Mouse (Mus musculus) thymus, adult 2 months (tissue): ENCODE measurements at regions not wholly inside any gene's neighbourhood (a gene's known extent, or its start where the extent isn't known, plus 50 kb on each side); places are given as distances from the start of the nearest gene placed in this dataset.

Experiments used
- DNase-seq: peaks from one replicate; pipeline ENCODE4 v3.0.0; 2021
- H3K27ac ChIP-seq: fragments of 200-500 bp; 2 replicates; pipeline ENCODE4 v1.5.1; 2012; ENCODE audit warnings: low read length, control low read depth; ENCODE audit not compliant: control insufficient read depth, insufficient read depth
- H3K27me3 ChIP-seq: fragments of 200-500 bp; 2 replicates; pipeline ENCODE4 v1.6.1; 2012; ENCODE audit warnings: mild to moderate bottlenecking, low read length, moderate library complexity, mixed read lengths; ENCODE audit not compliant: control insufficient read depth, insufficient read depth
- H3K36me3 ChIP-seq: fragments of 200-500 bp; 2 replicates; pipeline ENCODE4 v1.6.1; 2012; ENCODE audit warnings: mild to moderate bottlenecking, low read length, moderate library complexity; ENCODE audit not compliant: control insufficient read depth, insufficient read depth
- H3K4me1 ChIP-seq: fragments of 200-500 bp; replicated peaks from 2 replicates; pipeline ENCODE4 v1.6.1; 2012; ENCODE audit warnings: low read length; ENCODE audit not compliant: control insufficient read depth, insufficient read depth
- H3K4me3 ChIP-seq: fragments of 200-500 bp; 2 replicates; pipeline ENCODE4 v1.5.1; 2012; ENCODE audit warnings: mild to moderate bottlenecking, low read length, control low read depth, moderate library complexity; ENCODE audit not compliant: control insufficient read depth, insufficient read depth
- CTCF ChIP-seq: fragments of 200-500 bp; IDR thresholded peaks from 2 replicates; pipeline ENCODE4 v1.5.1; 2012; ENCODE audit warnings: mild to moderate bottlenecking, control low read depth, low read length, moderate library complexity, borderline replicate concordance; ENCODE audit not compliant: control insufficient read depth, poor library complexity, insufficient read depth; ENCODE audit errors: extremely low read depth
- POLR2A ChIP-seq: fragments of 200-500 bp; IDR thresholded peaks from 2 replicates; pipeline ENCODE4 v1.6.1; 2012; ENCODE audit warnings: mild to moderate bottlenecking, low read length, control low read depth, moderate library complexity; ENCODE audit not compliant: control insufficient read depth, poor library complexity, insufficient read depth; ENCODE audit errors: extremely low read depth
- WGBS: fragments of 180-500 bp; shearing (Covaris S2); methylation state at CpG from one replicate; pipeline ENCODE4 v1.1.7; 2018; 5-methylcytosine and 5-hydroxymethylcytosine counted together

DNA sequence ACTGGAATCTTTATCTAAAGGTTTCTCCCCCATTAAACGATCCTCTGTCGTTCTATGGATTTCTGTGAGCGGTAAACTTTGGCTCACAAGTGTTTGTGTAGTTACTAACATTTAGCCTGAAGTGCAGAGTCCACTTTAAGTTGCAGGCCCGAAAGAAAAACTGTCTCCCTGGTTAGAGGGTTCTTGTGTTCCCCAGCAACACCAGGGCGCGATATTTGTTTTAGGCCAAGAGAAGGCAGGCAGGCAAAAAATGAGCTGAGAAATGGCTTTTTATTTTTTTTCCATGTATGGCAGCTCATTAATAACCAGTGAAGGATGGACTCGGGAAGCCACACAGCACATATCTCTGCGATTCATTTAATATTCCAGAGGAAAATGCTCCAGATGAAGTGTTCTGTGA, 357.4 kb upstream of the Nfe2l3 start:
- H3K36me3 ChIP-seq: no peaks in the 10 kb centered on the region
- no peak overlapping the region for H3K27ac ChIP-seq
- DNase-seq: no peak
- no peaks in the 10 kb centered on the region for H3K27me3 ChIP-seq
- WGBS: 95% methylated on average over 8 of the region's 8 CpGs
- no peak overlapping the region for H3K4me3 ChIP-seq
- TF ChIP-seq CTCF (no peak), POLR2A (no peak)
- no peaks in the 10 kb centered on the region for H3K4me1 ChIP-seq

DNA sequence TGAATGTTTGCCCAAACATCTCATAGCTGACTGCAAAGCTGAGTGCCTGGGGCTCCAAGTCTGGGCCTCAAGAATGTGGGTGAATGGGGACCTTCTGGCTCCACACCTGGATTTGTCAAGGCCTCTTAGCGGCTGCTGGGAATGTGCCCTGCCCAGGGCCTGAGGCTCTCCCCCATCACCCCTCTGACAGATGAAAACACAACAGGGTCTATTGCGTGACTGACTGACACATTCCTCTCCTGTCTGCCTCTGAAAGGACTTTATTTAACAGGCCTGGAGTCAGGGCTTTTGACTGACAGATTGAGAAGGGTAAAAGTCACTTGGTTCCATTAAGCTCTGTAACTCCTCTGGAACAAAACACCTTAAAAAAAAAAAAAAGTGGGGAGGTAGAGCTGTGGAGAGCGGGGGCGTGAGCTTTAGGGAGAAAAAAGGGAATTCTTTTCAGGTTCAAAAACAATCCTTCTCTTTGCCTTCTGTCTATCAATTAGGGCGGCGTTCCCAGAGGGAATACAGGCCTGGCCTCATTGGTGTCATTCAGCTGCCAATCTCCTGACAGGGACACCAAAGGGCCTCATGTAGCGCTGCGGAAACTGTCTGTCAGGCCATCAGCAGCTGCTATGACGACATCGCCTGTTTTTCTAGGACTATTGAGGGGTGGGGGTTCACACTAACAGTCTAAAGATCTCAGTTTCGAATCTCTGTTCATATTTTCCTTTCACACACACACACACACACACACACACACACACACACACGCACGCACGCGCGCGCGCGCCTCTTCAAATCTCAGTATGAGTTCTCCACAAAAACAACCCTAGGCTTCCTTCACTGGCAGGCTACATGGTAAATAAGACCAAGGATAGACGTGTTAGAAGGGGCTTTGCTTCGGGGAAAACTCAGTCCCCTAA, 355.4 kb upstream of the Nfe2l3 start:
- H3K27ac ChIP-seq: no peak overlapping the region

DNA sequence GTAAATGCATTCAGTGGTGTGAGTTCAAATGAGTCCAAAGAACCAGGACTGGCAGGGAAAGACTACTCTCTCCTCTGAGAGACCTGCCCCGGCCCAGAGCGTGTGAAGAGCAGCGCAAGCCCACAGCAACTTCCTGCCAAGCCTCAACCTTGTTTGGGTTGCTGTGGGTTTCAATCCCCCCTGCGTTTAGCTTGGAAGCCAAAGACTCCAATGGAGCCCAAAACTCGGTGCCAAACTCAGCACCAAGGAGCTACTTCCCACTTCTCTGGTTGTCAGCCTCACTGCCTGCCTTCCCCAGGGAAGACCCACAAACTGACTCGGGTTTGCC, 354.7 kb upstream of the Nfe2l3 start:
- H3K36me3 ChIP-seq: no peaks in the 10 kb centered on the region
- DNase-seq: no peak
- no peaks in the 10 kb centered on the region for H3K4me1 ChIP-seq
- H3K27me3 ChIP-seq: no peaks in the 10 kb centered on the region
- H3K27ac ChIP-seq: no peak overlapping the region
- no peak overlapping the region for H3K4me3 ChIP-seq
- TF ChIP-seq POLR2A: no peak
- TF ChIP-seq CTCF: no peak
- 45% methylated on average over 6 of the region's 6 CpGs for WGBS

More for the DNA sequence above, 355.4 kb upstream of the Nfe2l3 start:
- H3K4me1 ChIP-seq: no peaks in the 10 kb centered on the region
- no peak overlapping the region for H3K4me3 ChIP-seq
- DNase-seq: no peak
- no peaks in the 10 kb centered on the region for H3K36me3 ChIP-seq
- WGBS: 91% methylated on average over 21 of the region's 21 CpGs
- no peaks in the 10 kb centered on the region for H3K27me3 ChIP-seq
- TF ChIP-seq POLR2A (no peak), CTCF (no peak)

DNA sequence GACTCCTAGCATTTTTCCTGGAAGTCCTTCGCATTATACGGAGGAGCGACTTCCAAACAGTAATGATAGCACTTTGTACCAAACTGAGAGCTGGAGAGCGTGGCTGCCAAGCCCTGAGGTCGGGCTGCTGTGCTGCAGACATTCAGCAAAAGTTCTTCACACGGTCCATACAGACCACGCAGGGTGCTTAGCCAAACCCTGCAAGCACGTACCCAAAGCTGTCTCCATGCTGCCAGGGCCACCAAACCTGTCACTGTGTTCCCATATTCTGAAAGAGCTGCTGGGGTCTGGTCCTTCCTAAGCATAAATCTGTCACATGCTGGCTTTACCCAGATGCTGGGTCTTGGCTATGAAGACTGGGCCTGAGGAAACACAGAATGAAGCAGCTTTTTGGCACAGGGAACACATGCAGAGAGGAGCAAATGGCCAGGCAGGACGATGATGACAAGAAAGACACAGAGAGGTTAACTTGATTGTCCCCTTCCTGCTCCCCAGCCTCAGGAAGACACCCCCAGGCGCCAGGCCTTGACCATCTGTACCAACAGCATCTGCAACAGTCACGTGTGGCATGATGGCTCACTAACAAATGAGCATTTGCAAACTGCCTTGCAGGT, 354.0 kb upstream of the Nfe2l3 start:
- Histone ChIP-seq H3K36me3 (no peaks in the 10 kb centered on the region), H3K27me3 (no peaks in the 10 kb centered on the region), H3K4me1 (no peaks in the 10 kb centered on the region), H3K27ac (no peak overlapping the region), H3K4me3 (no peak overlapping the region)
- 89% methylated on average over 11 of the region's 11 CpGs for WGBS
- no peak for DNase-seq
- TF ChIP-seq CTCF: no peak

DNA sequence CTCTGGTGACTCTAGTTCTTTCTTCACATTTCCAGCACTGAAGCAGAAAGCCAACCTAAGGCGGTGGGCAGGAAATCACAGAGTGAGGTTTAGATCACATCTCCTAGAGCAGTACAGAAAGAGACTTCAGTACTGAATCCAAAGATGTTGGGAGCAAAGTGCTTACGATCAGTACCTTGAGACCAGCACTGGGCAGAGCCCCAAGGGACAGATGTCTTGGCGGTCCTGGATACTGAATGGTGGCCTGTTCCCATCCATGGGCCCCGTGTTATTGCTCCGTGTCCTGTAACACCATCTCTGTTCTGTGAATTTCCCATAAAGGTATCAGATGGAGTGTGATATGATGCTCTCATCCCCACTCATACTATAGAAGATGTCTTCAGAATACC, 353.5 kb upstream of the Nfe2l3 start:
- Histone ChIP-seq H3K27me3 (no peaks in the 10 kb centered on the region), H3K4me3 (no peak overlapping the region), H3K4me1 (no peaks in the 10 kb centered on the region), H3K27ac (no peak overlapping the region), H3K36me3 (no peaks in the 10 kb centered on the region)
- TF ChIP-seq POLR2A (no peak), CTCF (no peak)
- 98% methylated on average over 5 of the region's 5 CpGs for WGBS
- no peak for DNase-seq

DNA sequence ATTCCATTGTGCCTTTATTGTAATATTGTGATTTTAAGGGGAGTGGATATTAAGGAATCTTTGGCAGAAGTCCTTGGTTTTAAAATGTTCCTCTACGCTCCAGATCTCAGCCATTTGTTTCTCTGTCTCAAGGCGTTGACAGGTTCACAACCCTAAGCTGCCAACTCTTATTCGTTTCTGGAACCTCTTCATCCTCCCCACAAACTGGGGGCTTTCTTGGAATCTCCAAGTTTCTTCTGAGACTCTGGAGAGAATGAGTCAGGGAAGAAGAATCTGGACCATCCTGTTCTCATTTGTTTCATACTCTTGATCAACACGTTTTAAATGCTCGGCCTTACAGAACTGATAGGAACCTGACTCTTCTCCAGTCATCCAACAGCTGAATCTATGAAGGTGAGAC, 351.4 kb upstream of the Nfe2l3 start:
- no peaks in the 10 kb centered on the region for H3K36me3 ChIP-seq
- no peak overlapping the region for H3K27ac ChIP-seq
- 90% methylated on average over 5 of the region's 5 CpGs for WGBS
- DNase-seq: no peak
- H3K4me3 ChIP-seq: no peak overlapping the region
- H3K27me3 ChIP-seq: no peaks in the 10 kb centered on the region
- H3K4me1 ChIP-seq: no peaks in the 10 kb centered on the region
- no peak for TF ChIP-seq CTCF
- TF ChIP-seq POLR2A: no peak
